Mouse (Mus musculus): Measurements from ENCODE around the gene Zfp963.

The Zfp963 gene

DNA sequence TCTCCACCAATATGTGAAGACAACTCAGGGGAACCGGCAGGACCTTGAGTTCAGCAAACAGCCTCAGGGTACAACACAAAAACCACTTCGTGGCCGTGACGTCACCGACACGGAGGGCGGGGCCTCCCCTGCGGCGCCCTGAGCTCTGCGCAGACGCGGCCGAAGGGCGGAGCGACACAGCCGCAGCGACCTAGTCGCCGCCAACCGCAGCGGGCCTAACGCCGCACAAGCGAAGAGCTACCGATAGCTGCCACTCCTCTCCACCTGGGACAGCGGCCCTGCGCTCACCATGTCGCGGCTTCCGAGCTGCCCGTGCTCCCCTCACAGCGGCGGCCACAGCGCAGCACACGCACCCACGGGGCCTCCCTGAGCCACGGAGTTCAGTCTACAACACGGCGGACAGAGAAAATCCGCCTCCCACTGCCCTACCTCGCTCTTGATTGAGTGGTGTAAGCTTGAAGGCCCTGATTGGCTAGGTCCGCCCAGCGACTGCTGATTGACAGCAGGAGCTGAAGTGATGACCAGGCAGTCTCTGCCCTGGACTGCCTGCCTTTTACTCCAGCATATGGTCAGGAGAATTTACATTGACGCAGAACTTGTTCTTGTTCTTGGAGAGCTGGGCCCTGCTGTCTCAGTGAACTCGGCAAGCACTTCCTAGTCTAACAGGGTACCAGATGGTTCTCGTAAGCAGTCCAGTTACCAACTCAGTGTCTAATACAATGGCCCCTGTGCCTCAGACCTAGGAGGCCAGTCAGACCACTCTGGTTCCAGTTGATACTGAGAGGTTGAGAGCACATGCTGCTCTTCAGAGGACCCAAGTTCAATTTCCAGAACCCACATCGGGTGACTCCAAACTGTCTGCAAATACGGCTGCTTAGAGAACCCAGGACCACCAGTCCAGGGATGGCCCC is at the start of gene Zfp963:
Gene Zfp963 (minus strand): TSS at position 427 of the 911 bp plus-strand sequence.
- DNase-seq = peak; percentile 95 to 96

DNA sequence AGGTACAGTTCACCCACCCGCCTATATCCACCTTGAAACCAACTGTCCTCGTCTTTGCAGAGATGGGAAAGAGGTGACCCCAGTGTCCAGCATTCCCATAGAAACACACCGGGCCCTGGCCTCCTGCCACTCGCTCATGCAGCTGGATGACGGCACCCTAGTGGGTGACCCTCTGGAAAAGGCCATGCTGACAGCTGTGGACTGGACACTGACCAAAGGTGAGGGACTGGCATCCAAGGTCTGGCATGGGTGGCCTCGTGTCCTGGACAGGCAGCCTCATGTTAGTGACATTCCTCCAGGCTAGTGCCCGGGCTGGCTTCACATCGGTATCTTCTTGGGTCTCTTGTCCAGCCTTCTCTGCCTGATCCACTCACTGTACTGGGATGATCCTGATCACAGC is 49.5 kb upstream of the Zfp963 start:
- peak in 1 of 2 experiments; percentile 1 for DNase-seq

DNA sequence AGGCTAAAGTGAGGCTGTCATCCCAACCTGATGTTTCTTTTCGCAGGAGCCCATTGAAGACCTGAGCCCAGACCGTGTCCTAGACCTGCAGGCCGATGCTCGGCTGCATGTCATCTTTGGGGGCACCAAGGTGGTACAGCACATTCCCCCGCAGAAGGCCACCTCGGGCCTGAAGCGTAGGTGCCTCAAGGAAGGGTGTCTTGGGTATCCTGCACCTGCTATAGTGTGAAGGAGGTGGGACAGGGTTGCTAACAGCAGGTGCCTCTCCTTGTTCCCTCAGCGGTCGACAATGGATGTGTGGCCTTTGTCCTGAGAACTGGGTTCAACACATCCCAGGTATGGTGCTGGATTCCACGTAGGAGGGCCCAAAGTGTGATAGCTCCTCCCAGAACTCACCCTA is 47.9 kb upstream of the Zfp963 start:
- peak in 1 of 2 experiments; percentile 1 for DNase-seq

GRCm38 (mm10) chr8:69796721-69797345 is 47.1 kb upstream of the Zfp963 start:
- DNase-seq = peak in 1 of 2 experiments; percentile 2

DNA sequence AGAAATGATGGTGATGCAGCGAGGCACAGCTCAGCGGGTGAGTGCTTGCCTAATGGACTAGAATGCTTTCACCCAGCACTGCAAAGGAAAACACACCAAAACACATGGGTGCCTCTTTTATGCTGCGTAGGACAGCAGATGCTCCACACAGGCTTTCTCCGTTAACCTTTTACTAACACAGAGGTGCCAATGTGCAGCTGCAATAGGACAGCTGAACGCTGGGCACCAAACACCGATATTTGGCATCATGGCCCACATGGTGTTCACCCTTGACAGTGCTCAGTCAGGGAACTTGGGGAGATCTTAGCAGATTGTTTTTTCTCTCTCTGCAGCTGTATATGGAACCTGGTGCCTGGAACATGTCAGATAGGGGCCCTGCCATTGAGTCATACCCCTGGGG is 45.1 kb upstream of the Zfp963 start:
- DNase-seq = peak in 1 of 2 experiments; percentile 1

DNA sequence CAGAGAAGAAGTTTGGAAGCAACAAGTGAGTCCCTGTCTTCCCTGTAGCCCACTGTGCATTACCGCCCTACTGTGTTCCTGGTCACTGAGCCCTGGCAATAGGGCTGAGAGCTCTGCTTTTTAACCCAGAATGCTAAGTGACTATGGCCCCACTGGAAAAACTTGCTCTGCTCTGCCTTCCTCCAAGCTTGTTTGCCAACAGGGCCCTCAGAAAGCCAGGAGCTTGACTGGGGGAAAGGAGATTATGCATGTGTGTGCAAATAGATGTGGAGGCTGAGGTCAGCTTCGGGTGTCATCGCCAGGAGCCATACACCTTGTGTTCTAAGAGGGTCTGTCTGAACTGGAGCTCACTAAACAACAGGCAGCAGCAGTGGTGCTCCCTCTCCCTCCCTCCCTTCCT is 44.3 kb upstream of the Zfp963 start:
- no peak for DNase-seq

DNA sequence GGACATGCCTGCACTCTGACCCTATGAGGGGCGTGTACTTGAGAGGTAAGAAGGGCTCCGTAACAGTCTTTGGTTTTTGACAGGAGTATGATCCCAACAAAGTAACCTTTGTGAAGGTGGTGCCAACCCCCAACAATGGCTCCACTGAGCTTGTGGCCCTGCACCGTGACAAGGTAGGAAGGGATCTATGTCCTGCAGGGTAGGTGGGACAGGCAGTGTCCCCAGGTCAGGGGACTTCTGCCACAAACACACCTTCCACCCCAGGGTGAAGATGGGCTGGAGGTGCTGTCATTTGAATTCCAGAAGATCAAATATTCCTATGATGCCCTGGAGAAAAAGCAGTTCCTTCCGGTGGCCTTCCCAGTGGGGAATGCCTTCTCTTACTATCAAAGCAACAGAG is 43.9 kb upstream of the Zfp963 start:
- DNase-seq = no peak

DNA sequence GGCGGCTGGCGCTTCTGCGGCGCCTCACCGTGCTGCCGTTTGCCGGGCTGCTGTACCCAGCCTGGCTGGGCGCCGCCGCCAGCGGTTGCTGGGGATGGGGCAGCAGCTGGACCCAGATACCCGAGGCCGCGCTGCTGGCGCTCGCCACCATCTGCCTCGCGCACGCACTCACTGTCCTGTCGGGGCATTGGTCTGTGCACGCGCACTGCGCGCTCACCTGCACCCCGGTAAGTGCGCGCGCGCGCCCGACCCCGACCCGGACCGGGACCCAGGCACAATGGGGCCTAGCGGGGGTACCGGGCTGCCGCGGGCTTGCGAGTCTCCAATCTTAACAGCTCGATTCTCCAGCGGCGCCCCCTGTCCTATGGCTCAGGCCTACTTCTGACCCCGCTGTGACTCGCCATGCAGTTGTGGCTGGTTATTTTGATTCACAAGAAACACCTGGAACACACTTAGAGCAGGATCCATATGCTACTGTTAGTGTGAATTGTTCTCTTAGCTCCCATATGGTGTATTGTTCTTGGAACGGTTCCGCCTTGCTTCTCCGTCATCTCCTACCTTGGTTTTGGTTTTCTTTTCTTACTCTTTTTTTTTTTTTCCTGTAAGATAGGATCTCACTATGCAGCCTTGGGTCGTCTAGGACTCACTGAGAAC is 41.8 kb upstream of the Zfp963 start:
- peak in 1 of 2 experiments; percentile 20 for DNase-seq

DNA sequence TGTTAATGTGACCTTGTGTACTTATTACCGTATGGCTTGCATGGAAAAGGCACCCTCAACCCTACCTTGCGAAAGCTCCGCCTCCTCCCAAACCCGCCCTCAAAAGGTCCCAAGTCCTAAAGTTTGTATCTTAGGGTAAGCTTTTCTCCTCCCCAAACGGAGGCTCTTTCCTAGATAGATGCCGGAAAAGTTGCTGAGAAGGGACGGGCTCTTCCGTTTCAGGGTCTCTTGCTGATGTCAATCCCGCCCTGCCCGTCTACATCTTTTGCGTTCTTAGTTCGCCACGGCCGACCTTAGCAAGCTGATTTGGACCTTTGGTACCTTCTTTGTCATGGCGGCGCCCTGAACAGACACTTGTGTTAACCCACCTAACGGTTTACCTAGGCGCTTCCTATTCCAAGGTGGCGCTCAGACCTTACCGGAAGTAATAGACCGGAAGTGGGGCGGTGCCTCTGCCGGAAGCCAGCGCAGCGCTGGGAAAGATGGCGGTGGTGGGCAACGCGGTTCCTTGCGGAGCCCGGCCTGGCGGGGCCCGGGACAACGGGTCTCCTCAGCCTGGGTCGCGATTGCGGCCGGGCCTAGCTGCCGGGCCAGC is 41.1 kb upstream of the Zfp963 start, which contains the start of the genes Atp13a1 and Zfp866:
Gene Atp13a1 (plus strand): TSS at position 391 of the 595 bp plus-strand sequence.
Gene Zfp866 (minus strand): TSS at position 406 of the 595 bp plus-strand sequence.
- peak; percentile 89 to 91 for DNase-seq

- DNase-seq = no peak
Measured at GRCm38 (mm10) chr8:69790364-69790763, 40.6 kb upstream of the Zfp963 start.

- no peak for DNase-seq
Measured at GRCm38 (mm10) chr8:69789731-69790130, 40.0 kb upstream of the Zfp963 start.

- no peak for DNase-seq
Measured at GRCm38 (mm10) chr8:69789105-69789504, 39.3 kb upstream of the Zfp963 start.

GRCm38 (mm10) chr8:69777111-69777510 is 27.3 kb upstream of the Zfp963 start:
- DNase-seq = no peak

DNA sequence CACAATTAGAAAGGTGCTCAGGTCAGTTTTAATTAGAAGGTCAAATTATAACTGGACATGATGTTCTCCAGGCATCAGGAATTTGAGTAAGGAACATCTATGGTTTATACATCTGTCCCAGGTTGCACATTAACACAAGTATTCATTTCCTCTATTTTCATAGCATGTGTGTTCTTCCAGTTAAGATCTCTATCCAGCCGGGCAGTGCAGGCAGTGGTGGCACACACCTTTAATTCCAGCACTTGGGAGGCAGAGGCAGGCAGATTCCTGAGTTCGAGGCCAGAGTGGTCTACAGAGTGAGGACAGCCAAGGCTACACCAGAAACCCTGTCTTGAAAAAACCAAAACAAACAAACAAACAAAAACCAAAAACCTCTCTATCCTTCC is 25.4 kb upstream of the Zfp963 start:
- no peak for DNase-seq

DNA sequence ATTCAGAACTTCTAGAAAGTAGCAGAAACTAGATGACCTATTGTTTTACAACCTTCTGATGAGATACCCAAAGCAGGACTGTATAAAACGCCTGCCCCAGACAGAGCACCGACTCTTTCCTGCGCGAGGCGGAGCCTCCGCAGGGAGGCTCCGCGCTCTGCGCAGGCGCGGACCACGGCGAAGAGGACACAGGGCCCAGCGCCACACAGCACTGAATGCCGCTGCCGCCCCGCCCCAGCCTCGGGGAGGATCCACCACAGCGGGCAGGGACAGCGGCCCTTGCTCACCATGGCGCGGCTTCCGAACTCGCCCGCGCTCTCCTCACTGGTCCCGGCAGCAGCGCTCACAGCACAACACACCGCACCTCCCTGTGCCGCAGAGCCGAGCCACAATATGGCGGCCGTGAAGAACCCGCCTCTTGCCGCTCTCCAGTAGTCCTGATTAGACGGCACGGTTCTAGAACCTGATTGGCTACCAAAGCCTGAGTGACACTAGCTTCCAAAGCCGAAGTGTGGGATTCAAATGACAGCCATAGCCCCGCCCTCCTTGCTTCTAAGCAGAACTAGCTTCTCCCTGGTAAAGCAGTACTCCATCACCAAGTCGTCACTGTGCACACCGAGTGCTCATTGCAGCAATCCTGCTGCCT is 24.9 kb upstream of the Zfp963 start, which contains the start of gene Gm20422:
Gene Gm20422 (minus strand): TSS at position 384 of the 646 bp plus-strand sequence.
- peak; percentile 93 to 95 for DNase-seq

DNA sequence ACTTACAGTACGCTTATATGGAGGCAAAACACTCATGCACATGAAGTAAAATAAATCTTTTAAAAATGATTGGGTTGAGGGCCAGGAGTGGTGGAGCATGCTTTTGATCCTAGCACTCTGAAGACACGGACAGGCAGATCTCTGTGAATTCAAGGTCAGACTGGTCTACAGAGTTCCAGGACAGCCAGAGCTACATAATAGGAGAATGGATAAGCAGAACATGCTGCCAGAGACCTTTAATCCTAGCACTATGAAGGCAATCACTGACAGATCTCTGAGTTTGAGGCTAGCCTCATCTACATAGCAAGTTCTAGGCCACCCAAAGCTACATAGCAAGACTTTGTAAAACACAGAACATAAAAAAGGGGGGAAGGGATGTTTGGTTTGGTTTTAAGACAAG is 22.3 kb upstream of the Zfp963 start:
- no peak for DNase-seq

DNA sequence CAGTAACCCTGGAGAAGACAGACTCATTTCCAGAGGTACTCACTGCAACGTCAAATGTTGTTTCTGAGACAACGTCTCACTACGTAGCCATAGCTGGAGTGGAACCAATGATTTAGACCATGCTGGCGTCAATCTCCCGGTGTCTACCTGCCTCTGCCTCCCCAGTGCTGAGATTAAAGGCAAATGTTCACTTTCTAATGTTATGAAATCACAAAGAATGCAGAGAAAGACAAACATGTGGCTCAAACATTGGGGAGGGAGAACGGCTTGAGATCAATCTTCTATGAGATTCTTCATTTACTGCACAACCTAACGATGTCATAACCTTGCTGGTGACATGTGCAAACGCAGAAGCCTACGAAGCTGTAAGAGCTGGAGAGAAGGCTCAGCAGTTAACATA is 21.5 kb upstream of the Zfp963 start:
- DNase-seq = no peak

- no peak for DNase-seq
Measured at GRCm38 (mm10) chr8:69761814-69762445, 12.2 kb upstream of the Zfp963 start.

- no peak for DNase-seq
Measured at GRCm38 (mm10) chr8:69758316-69758715, 8.5 kb upstream of the Zfp963 start.

- no peak for DNase-seq
Measured at GRCm38 (mm10) chr8:69752437-69752836, 2.7 kb upstream of the Zfp963 start.

DNA sequence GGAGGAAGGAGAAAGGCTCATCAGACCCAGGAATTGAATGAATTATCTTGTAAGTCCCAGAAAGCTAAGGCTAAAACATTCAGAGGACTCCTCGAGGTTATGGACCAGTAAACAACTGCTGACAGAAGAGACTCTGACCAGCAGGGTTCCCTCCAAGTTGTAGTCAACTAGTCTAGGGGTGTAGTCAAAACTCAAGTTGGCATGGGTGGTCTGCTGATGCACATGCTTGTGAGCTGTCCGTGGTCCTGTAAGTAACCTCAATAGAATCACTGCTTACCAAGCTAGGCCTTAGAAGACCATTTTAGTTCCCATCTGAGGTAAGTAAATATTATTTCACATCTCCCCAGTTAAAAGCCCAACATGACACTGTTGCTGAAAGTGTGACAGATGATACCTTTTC is 8.5 kb downstream of the Zfp963 start:
- DNase-seq = no peak

DNA sequence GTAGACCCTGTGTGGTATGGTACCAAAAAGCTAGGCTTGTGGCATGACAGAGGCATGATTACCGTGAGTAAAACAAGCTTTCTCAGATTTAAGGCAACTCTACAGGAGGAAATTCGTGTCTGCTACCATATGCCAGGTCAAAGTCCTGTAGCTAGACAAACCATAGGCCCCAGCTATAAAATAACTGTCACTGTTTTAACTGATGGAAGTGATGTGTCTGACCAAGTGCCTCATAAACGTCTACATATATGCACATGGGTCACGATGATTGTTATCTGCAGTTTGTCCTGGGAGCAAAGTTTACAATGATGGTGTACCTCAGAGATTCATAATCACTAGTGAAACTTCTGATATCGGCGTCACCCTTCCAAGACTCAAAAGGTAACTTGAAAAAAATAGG is 9.0 kb downstream of the Zfp963 start:
- no peak for DNase-seq

All from lung, adult 18-20 months (tissue).